Mouse (Mus musculus): ENCODE data around the gene Cpeb4. TPM values are rescaled to one million over a fixed set of nuclear protein-coding genes. Genes with fewer than 3 reads are reported as not detected.
"Not testable (repeated sequence)": the region's sequence is repeated elsewhere in the genome, so short reads cannot be mapped to it uniquely, and the experiment has no call there.

Cpeb4 gene
- total RNA-seq, 4 experiments from 2014 or later, result 139 to 172 (median 151) TPM

- no peak for DNase-seq (ENCODE audit: low spot score in 2 of 2)
Observed at GRCm38 (mm10) chr11:31965256-31966134, 93.5 kb downstream of the Cpeb4 start, which contains the start of gene 4930524B15Rik. 4930524B15Rik (plus strand) TSS chr11:31965592.

- no peak for DNase-seq (ENCODE audit: low spot score in 2 of 2)
Observed at GRCm38 (mm10) chr11:31974132-31974531, 102.1 kb downstream of the Cpeb4 start.

- no peak for DNase-seq (ENCODE audit: low spot score in 2 of 2)
Observed at GRCm38 (mm10) chr11:31974826-31975225, 102.8 kb downstream of the Cpeb4 start.

GRCm38 (mm10) chr11:31975678-31976077 is 103.7 kb downstream of the Cpeb4 start:
- no peak for DNase-seq (ENCODE audit: low spot score in 2 of 2)

GRCm38 (mm10) chr11:31976137-31976536 is 104.1 kb downstream of the Cpeb4 start:
- no peak for DNase-seq (ENCODE audit: low spot score in 2 of 2)

- DNase-seq (ENCODE audit: low spot score in 2 of 2), result not testable (repeated sequence)
Observed at GRCm38 (mm10) chr11:31980089-31980488, 108.1 kb downstream of the Cpeb4 start.

GRCm38 (mm10) chr11:31981830-31982229 is 109.8 kb downstream of the Cpeb4 start:
- DNase-seq (ENCODE audit: low spot score in 2 of 2), result no peak

- not testable (repeated sequence) for DNase-seq (ENCODE audit: low spot score in 2 of 2)
Observed at GRCm38 (mm10) chr11:31982247-31982943, 110.4 kb downstream of the Cpeb4 start.

- DNase-seq (ENCODE audit: low spot score in 2 of 2), result no peak
Observed at GRCm38 (mm10) chr11:31983249-31983648, 111.2 kb downstream of the Cpeb4 start.

GRCm38 (mm10) chr11:31984786-31985185 is 112.8 kb downstream of the Cpeb4 start:
- no peak for DNase-seq (ENCODE audit: low spot score in 2 of 2)

Other genes with a start within 250 kb of the Cpeb4 start
- gene Bod1, start 200.3 kb upstream of the Cpeb4 start, total RNA-seq (2022), result 100 to 1,000 TPM in 3 of 4 experiments, 10 to 100 TPM in 1; 96.6 to 104 (median 102) TPM
- gene 4930524B15Rik, start 93.4 kb downstream of the Cpeb4 start, total RNA-seq (2022), result not detected
- gene Nsg2, start 128.3 kb downstream of the Cpeb4 start, total RNA-seq (2022), result 100 to 1,000 TPM; 634 to 689 (median 664) TPM

All from left cerebral cortex, adult 8-10 months (tissue).